18 mouse cellular contexts compared by ENCODE assay signal in the genomic region with DNA sequence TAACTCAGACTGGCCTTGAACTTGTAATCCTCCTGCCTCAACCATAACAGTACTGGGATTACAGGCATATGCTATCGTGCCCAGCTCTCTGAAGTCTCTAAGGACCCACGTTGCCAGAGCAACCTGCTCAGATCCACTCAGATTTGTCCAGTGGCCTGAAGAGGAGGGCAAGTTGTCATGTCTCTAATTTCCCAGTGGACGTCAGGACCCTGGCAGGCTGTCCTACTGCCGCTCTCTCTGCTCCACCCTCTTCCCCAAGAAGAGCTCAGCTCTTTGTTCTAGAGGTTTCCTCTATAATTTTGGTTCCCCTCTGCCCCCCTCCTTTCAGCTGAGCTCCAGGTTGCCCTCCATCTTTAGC. TPM values are rescaled to one million over a fixed set of nuclear protein-coding genes. Genes with fewer than 3 reads are reported as not detected.
DNase-seq lines count a peak whose midpoint lies in the region; ATAC-seq and TF ChIP-seq lines count a peak whose summit lies in the region.
"Had no signal": no experiment of that assay in that cellular context is flagged by ENCODE, and none has a peak within 500 bp of the region (broad histone marks: within the 10 kb centered on the region; RNA-seq: fewer than 3 reads in every experiment).

No protein-coding gene starts in this region.

- no peak for ATAC-seq in intestine, embryonic 15.5 days
- no peak for ATAC-seq in intestine, postnatal 0 days
- peak; percentile 49 for ATAC-seq in forebrain, embryonic 16.5 days
- no peak for ATAC-seq in neural tube, embryonic 15.5 days (ENCODE audit: low FRiP score)
- no peak for ATAC-seq in kidney, embryonic 16.5 days (ENCODE audit: low FRiP score, low TSS enrichment)

- no peaks in the 10 kb centered on the region for H3K9me3 ChIP-seq in intestine, embryonic 15.5 days
- H3K9me3 ChIP-seq in intestine, postnatal 0 days (ENCODE audit: control insufficient read depth): no peaks in the 10 kb centered on the region
- H3K9me3 ChIP-seq in forebrain, embryonic 16.5 days (ENCODE audit: control insufficient read depth, low read length): no peaks in the 10 kb centered on the region
- H3K9me3 ChIP-seq in midbrain, embryonic 10.5 days (replicated peaks): no peaks in the 10 kb centered on the region
- no peaks in the 10 kb centered on the region for H3K9me3 ChIP-seq in neural tube, embryonic 15.5 days (replicated peaks)
- H3K9me3 ChIP-seq in kidney, embryonic 16.5 days (ENCODE audit: low read length): no peaks in the 10 kb centered on the region
- H3K9me3 ChIP-seq: G1E; limb, embryonic 12.5 days; stomach, embryonic 15.5 days had no signal

- no peak overlapping the region for H3K4me3 ChIP-seq in intestine, embryonic 15.5 days (replicated peaks)
- H3K4me3 ChIP-seq in intestine, postnatal 0 days (ENCODE audit: low read depth, low read length): no peak overlapping the region
- no peak overlapping the region for H3K4me3 ChIP-seq in forebrain, embryonic 16.5 days (replicated peaks; ENCODE audit: low read length)
- H3K4me3 ChIP-seq in midbrain, embryonic 10.5 days: peak overlapping the region; percentile 16; the same call in 1 of the 2 replicates
- H3K4me3 ChIP-seq in neural tube, embryonic 15.5 days (replicated peaks): no peak overlapping the region
- H3K4me3 ChIP-seq in kidney, embryonic 16.5 days (ENCODE audit: low read length): no peak overlapping the region
- H3K4me3 ChIP-seq: limb, embryonic 12.5 days; stomach, embryonic 15.5 days had no signal

- peak; percentile 42 for DNase-seq in midbrain, embryonic 10.5 days (ENCODE audit: low spot score)
- DNase-seq in spleen, postnatal 4 days (ENCODE audit: low spot score in 2 of 2): no peak
- DNase-seq in cerebellum, adult 8-10 months: no peak
- DNase-seq: B cell, adult 2 months; cerebellum, adult 9-10 months; heart, postnatal 4 days; lung, adult 2 months; right cerebral cortex, postnatal 4 days; thymus, postnatal 36 days had no signal

- H3K4me2 ChIP-seq in intestine, embryonic 15.5 days (replicated peaks): no peak overlapping the region
- no peak overlapping the region for H3K4me2 ChIP-seq in intestine, postnatal 0 days (replicated peaks; ENCODE audit: low read depth)
- H3K4me2 ChIP-seq in forebrain, embryonic 16.5 days (ENCODE audit: low read length): no peak overlapping the region
- no peak overlapping the region for H3K4me2 ChIP-seq in neural tube, embryonic 15.5 days
- no peak overlapping the region for H3K4me2 ChIP-seq in kidney, embryonic 16.5 days (replicated peaks; ENCODE audit: low read depth, low read length)
- H3K4me2 ChIP-seq: limb, embryonic 12.5 days; stomach, embryonic 15.5 days had no signal

- H3K27me3 ChIP-seq in intestine, embryonic 15.5 days (replicated peaks): no peaks in the 10 kb centered on the region
- H3K27me3 ChIP-seq in intestine, postnatal 0 days (replicated peaks; ENCODE audit: control insufficient read depth, insufficient read depth, low read length): no peaks in the 10 kb centered on the region
- H3K27me3 ChIP-seq in forebrain, embryonic 16.5 days (replicated peaks; ENCODE audit: control insufficient read depth, insufficient read depth, low read length): no peaks in the 10 kb centered on the region
- H3K27me3 ChIP-seq in midbrain, embryonic 10.5 days (ENCODE audit: low read depth, poor library complexity, severe bottlenecking): no peaks in the 10 kb centered on the region
- no peaks in the 10 kb centered on the region for H3K27me3 ChIP-seq in neural tube, embryonic 15.5 days (replicated peaks)
- H3K27me3 ChIP-seq in kidney, embryonic 16.5 days (ENCODE audit: insufficient read depth, low read length): no peaks in the 10 kb centered on the region
- H3K27me3 ChIP-seq: stomach, embryonic 15.5 days had no signal

- peaks cover 19% of the 10 kb centered on the region for H3K4me1 ChIP-seq in intestine, embryonic 15.5 days (replicated peaks)
- H3K4me1 ChIP-seq in intestine, postnatal 0 days (replicated peaks; ENCODE audit: control insufficient read depth, insufficient read depth, low read length): 0 out of 2 replicates have a peak, but pooled peaks cover 5% of the 10 kb centered on the region
- H3K4me1 ChIP-seq in forebrain, embryonic 16.5 days (replicated peaks; ENCODE audit: control insufficient read depth, insufficient read depth, low read length): peaks cover 27% of the 10 kb centered on the region
- H3K4me1 ChIP-seq in midbrain, embryonic 10.5 days: peaks cover 50% of the 10 kb centered on the region
- peaks cover 17% of the 10 kb centered on the region for H3K4me1 ChIP-seq in neural tube, embryonic 15.5 days
- H3K4me1 ChIP-seq in kidney, embryonic 16.5 days (ENCODE audit: insufficient read depth, low read length): 0 out of 2 replicates have a peak, but pooled peaks cover 4% of the 10 kb centered on the region
- H3K4me1 ChIP-seq: stomach, embryonic 15.5 days had no signal

- TF ChIP-seq CTCF in intestine, postnatal 0 days (IDR thresholded peaks at IDR 0.05; ENCODE audit: low read depth): no peak

- 55% methylated on average over 4 of the region's 4 CpGs for whole genome bisulfite sequencing in intestine, embryonic 15.5 days
- WGBS in intestine, postnatal 0 days: 68% methylated on average over 4 of the region's 4 CpGs
- 13% methylated on average over 4 of the region's 4 CpGs for WGBS in forebrain, embryonic 16.5 days
- WGBS in midbrain, embryonic 10.5 days: 34% methylated on average over 4 of the region's 4 CpGs
- 10% methylated on average over 4 of the region's 4 CpGs for WGBS in neural tube, embryonic 15.5 days
- WGBS in kidney, embryonic 16.5 days: 44% methylated on average over 4 of the region's 4 CpGs

- H3K36me3 ChIP-seq in intestine, embryonic 15.5 days: no peaks in the 10 kb centered on the region
- no peaks in the 10 kb centered on the region for H3K36me3 ChIP-seq in intestine, postnatal 0 days (ENCODE audit: control insufficient read depth, insufficient read depth)
- H3K36me3 ChIP-seq in forebrain, embryonic 16.5 days (ENCODE audit: control insufficient read depth, insufficient read depth): no peaks in the 10 kb centered on the region
- H3K36me3 ChIP-seq in midbrain, embryonic 10.5 days: 0 out of 2 replicates have a peak, but pooled peaks cover 4% of the 10 kb centered on the region
- no peaks in the 10 kb centered on the region; the same call in 1 of the 2 replicates for H3K36me3 ChIP-seq in neural tube, embryonic 15.5 days
- H3K36me3 ChIP-seq in kidney, embryonic 16.5 days (ENCODE audit: insufficient read depth, low read length): no peaks in the 10 kb centered on the region
- H3K36me3 ChIP-seq: limb, embryonic 12.5 days; stomach, embryonic 15.5 days had no signal

- H3K27ac ChIP-seq in intestine, embryonic 15.5 days: 0 out of 2 replicates have a peak overlapping the region, but pooled peaks have one; percentile 17
- H3K27ac ChIP-seq in intestine, postnatal 0 days (ENCODE audit: low read depth, low read length): no peak overlapping the region
- H3K27ac ChIP-seq in forebrain, embryonic 16.5 days (ENCODE audit: low read length): peak overlapping the region; percentile 91
- peak overlapping the region; percentile 89 for H3K27ac ChIP-seq in midbrain, embryonic 10.5 days (replicated peaks)
- peak overlapping the region; percentile 23; the same call in 1 of the 2 replicates for H3K27ac ChIP-seq in neural tube, embryonic 15.5 days (replicated peaks)
- H3K27ac ChIP-seq in kidney, embryonic 16.5 days (ENCODE audit: low read length): no peak overlapping the region
- H3K27ac ChIP-seq: kidney, postnatal 0 days; limb, embryonic 12.5 days; stomach, embryonic 15.5 days had no signal

- H3K9ac ChIP-seq in intestine, embryonic 15.5 days: no peak overlapping the region
- H3K9ac ChIP-seq in intestine, postnatal 0 days (ENCODE audit: low read depth, low read length): no peak overlapping the region
- H3K9ac ChIP-seq in forebrain, embryonic 16.5 days (replicated peaks; ENCODE audit: low read depth, low read length): no peak overlapping the region
- no peak overlapping the region for H3K9ac ChIP-seq in neural tube, embryonic 15.5 days (replicated peaks)
- H3K9ac ChIP-seq in kidney, embryonic 16.5 days (replicated peaks; ENCODE audit: low read length): no peak overlapping the region
- H3K9ac ChIP-seq: limb, embryonic 12.5 days; stomach, embryonic 15.5 days had no signal

RNA-seq across cellular contexts. Expression of a gene that starts 11.1 kb away (rescaled TPM):
- 69.7 and 70.0 TPM in 2 replicates for polyA plus RNA-seq in intestine, embryonic 15.5 days (2015; fragmentation: Nextera tagmentation; extraction: Ambion mirVana)
- polyA plus RNA-seq in intestine, postnatal 0 days (2015; fragmentation: Nextera tagmentation; extraction: Ambion mirVana): 94.5 and 95.6 TPM in 2 replicates
- 65.5 and 79.5 TPM in 2 replicates for polyA plus RNA-seq in forebrain, embryonic 16.5 days (2015; fragmentation: Nextera tagmentation; extraction: Ambion mirVana)
- 36.1 and 47.7 TPM in 2 replicates for polyA plus RNA-seq in midbrain, embryonic 10.5 days (2016; fragmentation: Nextera tagmentation; extraction: Ambion mirVana)
- polyA plus RNA-seq in neural tube, embryonic 15.5 days (2015; fragmentation: Nextera tagmentation; extraction: Ambion mirVana): 95.4 and 105 TPM in 2 replicates
- polyA plus RNA-seq in kidney, embryonic 16.5 days (2015; fragmentation: Nextera tagmentation; extraction: Ambion mirVana): 36.5 and 39.3 TPM in 2 replicates

RNA-seq across cellular contexts. Expression of a gene that starts 12.4 kb away (rescaled TPM):
- 23.7 and 24.5 TPM in 2 replicates for polyA plus RNA-seq in intestine, embryonic 15.5 days (2015; fragmentation: Nextera tagmentation; extraction: Ambion mirVana)
- polyA plus RNA-seq in intestine, postnatal 0 days (2015; fragmentation: Nextera tagmentation; extraction: Ambion mirVana): 27.8 and 31.9 TPM in 2 replicates
- 91.6 and 95.8 TPM in 2 replicates for polyA plus RNA-seq in forebrain, embryonic 16.5 days (2015; fragmentation: Nextera tagmentation; extraction: Ambion mirVana)
- polyA plus RNA-seq in midbrain, embryonic 10.5 days (2016; fragmentation: Nextera tagmentation; extraction: Ambion mirVana): 38.8 and 57.7 TPM in 2 replicates
- 63.6 and 71.7 TPM in 2 replicates for polyA plus RNA-seq in neural tube, embryonic 15.5 days (2015; fragmentation: Nextera tagmentation; extraction: Ambion mirVana)
- 10.9 and 11.3 TPM in 2 replicates for polyA plus RNA-seq in kidney, embryonic 16.5 days (2015; fragmentation: Nextera tagmentation; extraction: Ambion mirVana)

RNA-seq across cellular contexts. Expression of a gene that starts 29.0 kb away (rescaled TPM):
- 23.9 and 24.5 TPM in 2 replicates for polyA plus RNA-seq in intestine, embryonic 15.5 days (2015; fragmentation: Nextera tagmentation; extraction: Ambion mirVana)
- polyA plus RNA-seq in intestine, postnatal 0 days (2015; fragmentation: Nextera tagmentation; extraction: Ambion mirVana): 100 and 102 TPM in 2 replicates
- 2.2 and 2.5 TPM in 2 replicates for polyA plus RNA-seq in forebrain, embryonic 16.5 days (2015; fragmentation: Nextera tagmentation; extraction: Ambion mirVana)
- 3.2 and 4.0 TPM in 2 replicates for polyA plus RNA-seq in midbrain, embryonic 10.5 days (2016; fragmentation: Nextera tagmentation; extraction: Ambion mirVana)
- polyA plus RNA-seq in neural tube, embryonic 15.5 days (2015; fragmentation: Nextera tagmentation; extraction: Ambion mirVana): 3.9 and 17.0 TPM in 2 replicates
- 17.9 and 18.6 TPM in 2 replicates for polyA plus RNA-seq in kidney, embryonic 16.5 days (2015; fragmentation: Nextera tagmentation; extraction: Ambion mirVana)

RNA-seq across cellular contexts. Expression of a gene that starts 35.1 kb away (rescaled TPM):
- polyA plus RNA-seq in intestine, embryonic 15.5 days (2015; fragmentation: Nextera tagmentation; extraction: Ambion mirVana): 322 and 353 TPM in 2 replicates
- polyA plus RNA-seq in intestine, postnatal 0 days (2015; fragmentation: Nextera tagmentation; extraction: Ambion mirVana): 240 and 241 TPM in 2 replicates
- polyA plus RNA-seq in forebrain, embryonic 16.5 days (2015; fragmentation: Nextera tagmentation; extraction: Ambion mirVana): 219 and 239 TPM in 2 replicates
- 382 and 448 TPM in 2 replicates for polyA plus RNA-seq in midbrain, embryonic 10.5 days (2016; fragmentation: Nextera tagmentation; extraction: Ambion mirVana)
- polyA plus RNA-seq in neural tube, embryonic 15.5 days (2015; fragmentation: Nextera tagmentation; extraction: Ambion mirVana): 245 and 254 TPM in 2 replicates
- polyA plus RNA-seq in kidney, embryonic 16.5 days (2015; fragmentation: Nextera tagmentation; extraction: Ambion mirVana): 267 and 290 TPM in 2 replicates

RNA-seq across cellular contexts. Expression of a gene that starts 52.0 kb away (rescaled TPM):
- polyA plus RNA-seq in intestine, embryonic 15.5 days (2015; fragmentation: Nextera tagmentation; extraction: Ambion mirVana): 11.7 TPM in 2 replicates
- 7.0 and 7.8 TPM in 2 replicates for polyA plus RNA-seq in intestine, postnatal 0 days (2015; fragmentation: Nextera tagmentation; extraction: Ambion mirVana)
- 2.0 TPM in 2 replicates for polyA plus RNA-seq in forebrain, embryonic 16.5 days (2015; fragmentation: Nextera tagmentation; extraction: Ambion mirVana)
- polyA plus RNA-seq in midbrain, embryonic 10.5 days (2016; fragmentation: Nextera tagmentation; extraction: Ambion mirVana): 2.4 and 3.7 TPM in 2 replicates
- polyA plus RNA-seq in neural tube, embryonic 15.5 days (2015; fragmentation: Nextera tagmentation; extraction: Ambion mirVana): 4.3 and 4.5 TPM in 2 replicates
- polyA plus RNA-seq in kidney, embryonic 16.5 days (2015; fragmentation: Nextera tagmentation; extraction: Ambion mirVana): 10.1 and 10.9 TPM in 2 replicates

Comparison
In these comparisons a context has a peak if more than half of its experiments do, and no peak if none do; other contexts are left out.
1. H3K27ac ChIP-seq: peak in intestine, embryonic 15.5 days (single experiment), forebrain, embryonic 16.5 days (single experiment), midbrain, embryonic 10.5 days (single experiment) and neural tube, embryonic 15.5 days (single experiment); none in intestine, postnatal 0 days (single experiment) and kidney, embryonic 16.5 days (single experiment).